26 mouse cellular contexts compared by ENCODE assay signal in genomic region chr4:42898914-42899313, GRCm38 (mm10). TPM values are rescaled to one million over a fixed set of nuclear protein-coding genes. Genes with fewer than 3 reads are reported as not detected.
A peak's percentile ranks its signal among the peaks of the same experiment; 100 is the strongest.
DNase-seq lines count a peak whose midpoint lies in the region; ATAC-seq lines count a peak whose summit lies in the region.
"Had no signal": no experiment of that assay in that cellular context is flagged by ENCODE, and none has a peak within 500 bp of the region (broad histone marks: within the 10 kb centered on the region; RNA-seq: fewer than 3 reads in every experiment).

No protein-coding gene starts in this region.

- no peaks in the 10 kb centered on the region for H3K9me3 ChIP-seq in heart, embryonic 11.5 days (replicated peaks; ENCODE audit: control insufficient read depth, low read length)
- H3K9me3 ChIP-seq in midbrain, embryonic 11.5 days (ENCODE audit: control insufficient read depth, low read length) = no peaks in the 10 kb centered on the region
- no peaks in the 10 kb centered on the region for H3K9me3 ChIP-seq in midbrain, embryonic 15.5 days
- H3K9me3 ChIP-seq in neural tube, embryonic 15.5 days (replicated peaks) = no peaks in the 10 kb centered on the region
- H3K9me3 ChIP-seq: embryonic facial prominence, embryonic 10.5 days; embryonic facial prominence, embryonic 12.5 days; forebrain, embryonic 13.5 days; forebrain, embryonic 15.5 days; G1E had no signal

- H3K27ac ChIP-seq in heart, embryonic 11.5 days (ENCODE audit: low read depth, low read length) = no peak overlapping the region
- H3K27ac ChIP-seq in midbrain, embryonic 11.5 days (ENCODE audit: low read depth, low read length) = no peak overlapping the region
- H3K27ac ChIP-seq in midbrain, embryonic 15.5 days = no peak overlapping the region
- no peak overlapping the region for H3K27ac ChIP-seq in neural tube, embryonic 15.5 days (replicated peaks)
- H3K27ac ChIP-seq: embryonic facial prominence, embryonic 10.5 days; embryonic facial prominence, embryonic 12.5 days; forebrain, embryonic 13.5 days; forebrain, embryonic 15.5 days had no signal

- no peak for ATAC-seq in heart, embryonic 11.5 days (replicated peaks; ENCODE audit: insufficient number of reproducible peaks, low FRiP score, low TSS enrichment)
- no peak for ATAC-seq in midbrain, embryonic 11.5 days (ENCODE audit: low FRiP score)
- no peak for ATAC-seq in midbrain, embryonic 15.5 days (replicated peaks)
- ATAC-seq in neural tube, embryonic 15.5 days (ENCODE audit: low FRiP score) = no peak
- ATAC-seq: CD4-positive, CD25-positive, alpha-beta regulatory T cell, adult 4 months; forebrain, embryonic 13.5 days; forebrain, embryonic 15.5 days; forebrain, postnatal 0 days had no signal

- no peak overlapping the region for H3K9ac ChIP-seq in heart, embryonic 11.5 days (ENCODE audit: low read depth, low read length)
- no peak overlapping the region for H3K9ac ChIP-seq in midbrain, embryonic 11.5 days (ENCODE audit: low read length)
- no peak overlapping the region for H3K9ac ChIP-seq in midbrain, embryonic 15.5 days
- H3K9ac ChIP-seq in neural tube, embryonic 15.5 days (replicated peaks) = no peak overlapping the region
- H3K9ac ChIP-seq: embryonic facial prominence, embryonic 12.5 days; forebrain, embryonic 13.5 days; forebrain, embryonic 15.5 days; forebrain, postnatal 0 days had no signal

- WGBS in heart, embryonic 11.5 days (ENCODE audit: insufficient replicate concordance) = 37% methylated on average over 3 of the region's 3 CpGs
- WGBS in midbrain, embryonic 11.5 days = 30% methylated on average over 3 of the region's 3 CpGs
- 33% methylated on average over 3 of the region's 3 CpGs for WGBS in midbrain, embryonic 15.5 days
- 41% methylated on average over 3 of the region's 3 CpGs for WGBS in neural tube, embryonic 15.5 days

- DNase-seq in heart, adult 11 months = peak; percentile 6
- DNase-seq in midbrain, embryonic 11.5 days (ENCODE audit: low spot score, missing footprints) = peak; percentile 53
- peak; percentile 80 for DNase-seq in R1 (ENCODE audit: low read depth, low spot score)
- DNase-seq in Muller cell, postnatal 12 days (ENCODE audit: inconsistent ontology term) = no peak
- DNase-seq: adrenal gland, adult 2 months; adrenal gland, postnatal 10 days; adrenal gland, postnatal 25 days; B cell, adult 2 months; cerebellum, adult 11 months; cerebellum, adult 18-20 months; cerebellum, adult 8-10 months; cerebellum, adult 9-11 months; cerebellum, postnatal 14 days; cerebellum, postnatal 36 days; forebrain, postnatal 0 days had no signal

- H3K4me3 ChIP-seq in heart, embryonic 11.5 days (ENCODE audit: low read depth, low read length) = no peak overlapping the region
- no peak overlapping the region for H3K4me3 ChIP-seq in midbrain, embryonic 11.5 days (ENCODE audit: low read depth, low read length)
- no peak overlapping the region for H3K4me3 ChIP-seq in midbrain, embryonic 15.5 days
- no peak overlapping the region for H3K4me3 ChIP-seq in neural tube, embryonic 15.5 days (replicated peaks)
- H3K4me3 ChIP-seq: embryonic facial prominence, embryonic 10.5 days; embryonic facial prominence, embryonic 12.5 days; forebrain, embryonic 13.5 days; forebrain, embryonic 15.5 days had no signal

- H3K4me1 ChIP-seq in heart, embryonic 11.5 days (ENCODE audit: control insufficient read depth, insufficient read depth, low read length) = no peaks in the 10 kb centered on the region
- no peaks in the 10 kb centered on the region for H3K4me1 ChIP-seq in midbrain, embryonic 11.5 days (ENCODE audit: control insufficient read depth, insufficient read depth, low read length)
- H3K4me1 ChIP-seq in midbrain, embryonic 15.5 days = no peaks in the 10 kb centered on the region
- H3K4me1 ChIP-seq in neural tube, embryonic 15.5 days = no peaks in the 10 kb centered on the region
- H3K4me1 ChIP-seq: embryonic facial prominence, embryonic 12.5 days had no signal

- H3K4me2 ChIP-seq in heart, embryonic 11.5 days = no peak overlapping the region
- no peak overlapping the region for H3K4me2 ChIP-seq in midbrain, embryonic 11.5 days
- H3K4me2 ChIP-seq in midbrain, embryonic 15.5 days = no peak overlapping the region
- no peak overlapping the region for H3K4me2 ChIP-seq in neural tube, embryonic 15.5 days
- H3K4me2 ChIP-seq: embryonic facial prominence, embryonic 12.5 days; forebrain, embryonic 13.5 days; forebrain, embryonic 15.5 days had no signal

- no peaks in the 10 kb centered on the region for H3K27me3 ChIP-seq in heart, embryonic 11.5 days (ENCODE audit: control insufficient read depth, insufficient read depth, low read length)
- H3K27me3 ChIP-seq in midbrain, embryonic 11.5 days (ENCODE audit: control insufficient read depth, insufficient read depth, low read length) = no peaks in the 10 kb centered on the region
- no peaks in the 10 kb centered on the region for H3K27me3 ChIP-seq in midbrain, embryonic 15.5 days (replicated peaks)
- no peaks in the 10 kb centered on the region for H3K27me3 ChIP-seq in neural tube, embryonic 15.5 days (replicated peaks)
- H3K27me3 ChIP-seq: embryonic facial prominence, embryonic 12.5 days; forebrain, embryonic 15.5 days had no signal

- no peaks in the 10 kb centered on the region for H3K36me3 ChIP-seq in heart, embryonic 11.5 days (ENCODE audit: control insufficient read depth, insufficient read depth, low read length)
- H3K36me3 ChIP-seq in midbrain, embryonic 11.5 days (ENCODE audit: control insufficient read depth, insufficient read depth, low read length) = no peaks in the 10 kb centered on the region
- no peaks in the 10 kb centered on the region for H3K36me3 ChIP-seq in midbrain, embryonic 15.5 days (replicated peaks)
- H3K36me3 ChIP-seq in neural tube, embryonic 15.5 days = no peaks in the 10 kb centered on the region
- H3K36me3 ChIP-seq: embryonic facial prominence, embryonic 10.5 days; embryonic facial prominence, embryonic 12.5 days; forebrain, embryonic 15.5 days; G1E had no signal

RNA-seq across cellular contexts. Expression of gene Phf24, which starts 17.5 kb away (rescaled TPM):
- polyA plus RNA-seq in heart, embryonic 11.5 days (2014; fragmentation: Nextera tagmentation; extraction: Ambion mirVana) = 1.9 and 2.4 TPM in 2 replicates
- polyA plus RNA-seq in midbrain, embryonic 11.5 days (2014; fragmentation: Nextera tagmentation; extraction: Ambion mirVana) = 2.2 and 2.9 TPM in 2 replicates
- 40.5 and 41.2 TPM in 2 replicates for polyA plus RNA-seq in midbrain, embryonic 15.5 days (2015; fragmentation: Nextera tagmentation; extraction: Ambion mirVana)
- polyA plus RNA-seq in neural tube, embryonic 15.5 days (2015; fragmentation: Nextera tagmentation; extraction: Ambion mirVana) = 40.2 and 46.1 TPM in 2 replicates

RNA-seq across cellular contexts. Expression of gene Fam205c, which starts 24.9 kb away (rescaled TPM):
- polyA plus RNA-seq in heart, embryonic 11.5 days (2014; fragmentation: Nextera tagmentation; extraction: Ambion mirVana) = 0.46 TPM in 1 of 2 replicates, not detected in the other
- polyA plus RNA-seq in midbrain, embryonic 11.5 days (2014; fragmentation: Nextera tagmentation; extraction: Ambion mirVana) = 0.40 and 0.87 TPM in 2 replicates
- 1.9 and 2.1 TPM in 2 replicates for polyA plus RNA-seq in midbrain, embryonic 15.5 days (2015; fragmentation: Nextera tagmentation; extraction: Ambion mirVana)
- 1.4 and 2.6 TPM in 2 replicates for polyA plus RNA-seq in neural tube, embryonic 15.5 days (2015; fragmentation: Nextera tagmentation; extraction: Ambion mirVana)
- polyA plus RNA-seq: adrenal gland, adult 2 months; brain, embryonic 14.5 days; CD4-positive, CD25-positive, alpha-beta regulatory T cell, adult 4 months had no signal

RNA-seq across cellular contexts. Expression of gene Gm12394, which starts 42.3 kb away (rescaled TPM):
- 0.13 TPM in 1 of 2 replicates, not detected in the other for polyA plus RNA-seq in heart, embryonic 11.5 days (2014; fragmentation: Nextera tagmentation; extraction: Ambion mirVana)
- 0.57 and 0.66 TPM in 2 replicates for polyA plus RNA-seq in midbrain, embryonic 11.5 days (2014; fragmentation: Nextera tagmentation; extraction: Ambion mirVana)
- 0.51 and 0.61 TPM in 2 replicates for polyA plus RNA-seq in midbrain, embryonic 15.5 days (2015; fragmentation: Nextera tagmentation; extraction: Ambion mirVana)
- polyA plus RNA-seq in neural tube, embryonic 15.5 days (2015; fragmentation: Nextera tagmentation; extraction: Ambion mirVana) = 0.49 and 0.51 TPM in 2 replicates
- polyA plus RNA-seq: adrenal gland, adult 2 months; CD4-positive, CD25-positive, alpha-beta regulatory T cell, adult 4 months; embryonic facial prominence, embryonic 10.5 days; G1E had no signal

RNA-seq across cellular contexts. Expression of gene Fam205a1, which starts 45.2 kb away (rescaled TPM):
- polyA plus RNA-seq in heart, embryonic 11.5 days (2014; fragmentation: Nextera tagmentation; extraction: Ambion mirVana) = not detected in 2 replicates
- 0.05 and 0.11 TPM in 2 replicates for polyA plus RNA-seq in midbrain, embryonic 11.5 days (2014; fragmentation: Nextera tagmentation; extraction: Ambion mirVana)
- polyA plus RNA-seq in midbrain, embryonic 15.5 days (2015; fragmentation: Nextera tagmentation; extraction: Ambion mirVana) = not detected in 2 replicates
- 0.08 TPM in 1 of 2 replicates, not detected in the other for polyA plus RNA-seq in neural tube, embryonic 15.5 days (2015; fragmentation: Nextera tagmentation; extraction: Ambion mirVana)
- polyA plus RNA-seq: adrenal gland, adult 2 months; brain, embryonic 14.5 days; CD4-positive, CD25-positive, alpha-beta regulatory T cell, adult 4 months; embryonic facial prominence, embryonic 10.5 days; embryonic facial prominence, embryonic 14.5 days; forebrain, embryonic 13.5 days had no signal

RNA-seq across cellular contexts. Expression of gene Dnajb5, which starts 50.7 kb away (rescaled TPM):
- polyA plus RNA-seq in heart, embryonic 11.5 days (2014; fragmentation: Nextera tagmentation; extraction: Ambion mirVana) = 11.8 and 12.9 TPM in 2 replicates
- polyA plus RNA-seq in midbrain, embryonic 11.5 days (2014; fragmentation: Nextera tagmentation; extraction: Ambion mirVana) = 17.6 and 22.3 TPM in 2 replicates
- polyA plus RNA-seq in midbrain, embryonic 15.5 days (2015; fragmentation: Nextera tagmentation; extraction: Ambion mirVana) = 51.5 and 53.0 TPM in 2 replicates
- polyA plus RNA-seq in neural tube, embryonic 15.5 days (2015; fragmentation: Nextera tagmentation; extraction: Ambion mirVana) = 44.3 and 48.7 TPM in 2 replicates

Comparison
In these comparisons a context has a peak if more than half of its experiments do, and no peak if none do; other contexts are left out.
1. RNA of gene Phf24, which starts 17.5 kb away (polyA plus RNA-seq): 40.2 to 46.1 TPM in neural tube, embryonic 15.5 days and 40.5 to 41.2 TPM in midbrain, embryonic 15.5 days; 2.2 to 2.9 TPM in midbrain, embryonic 11.5 days and 1.9 to 2.4 TPM in heart, embryonic 11.5 days; every median in the first group is over 10 times any median in the second.